Mouse (Mus musculus) megakaryocyte, embryonic 14.5 days (primary cell): Measurements from ENCODE around the gene Ctdspl. TPM values are rescaled to one million over a fixed set of nuclear protein-coding genes. Genes with fewer than 3 reads are reported as not detected.
A peak's percentile ranks its signal among the peaks of the same experiment; 100 is the strongest.

Source experiments
- H3K27me3 ChIP-seq: replicated peaks from 2 replicates; pipeline ENCODE3; 2012; ENCODE audit warnings: inconsistent platforms
- H3K36me3 ChIP-seq: replicated peaks from 2 replicates; pipeline ENCODE3; 2012; ENCODE audit warnings: low read length, inconsistent platforms, mixed read lengths
- H3K4me1 ChIP-seq: 2 replicates; pipeline ENCODE4 v1.6.1; 2012; ENCODE audit warnings: inconsistent platforms
- H3K4me3 ChIP-seq: replicated peaks from 2 replicates; pipeline ENCODE3; 2012; ENCODE audit warnings: moderate library complexity, mild to moderate bottlenecking, inconsistent platforms
- H3K9me3 ChIP-seq: 2 replicates; pipeline ENCODE4 v1.6.1; 2012; ENCODE audit warnings: inconsistent platforms
- FLI1 ChIP-seq: IDR thresholded peaks from 2 replicates; pipeline ENCODE4 v1.6.1; 2012; ENCODE audit warnings: low read length, inconsistent platforms, mixed read lengths
- GATA1 ChIP-seq: IDR thresholded peaks from 3 replicates; pipeline ENCODE4 v1.6.1; 2012; ENCODE audit warnings: mixed read lengths, low read length, inconsistent platforms, borderline replicate concordance
- polyA plus RNA-seq: library from polyadenylated mRNA; stranded (reverse); fragments of >175 nt; gene quantifications from 2 replicates; pipeline ENCODE4 v1.2.3, GENCODE M21; 2012; ENCODE audit warnings: low replicate concordance; ENCODE audit not compliant: insufficient read depth

The Ctdspl gene
- 4.2 and 6.0 TPM in 2 replicates for polyA plus RNA-seq

DNA sequence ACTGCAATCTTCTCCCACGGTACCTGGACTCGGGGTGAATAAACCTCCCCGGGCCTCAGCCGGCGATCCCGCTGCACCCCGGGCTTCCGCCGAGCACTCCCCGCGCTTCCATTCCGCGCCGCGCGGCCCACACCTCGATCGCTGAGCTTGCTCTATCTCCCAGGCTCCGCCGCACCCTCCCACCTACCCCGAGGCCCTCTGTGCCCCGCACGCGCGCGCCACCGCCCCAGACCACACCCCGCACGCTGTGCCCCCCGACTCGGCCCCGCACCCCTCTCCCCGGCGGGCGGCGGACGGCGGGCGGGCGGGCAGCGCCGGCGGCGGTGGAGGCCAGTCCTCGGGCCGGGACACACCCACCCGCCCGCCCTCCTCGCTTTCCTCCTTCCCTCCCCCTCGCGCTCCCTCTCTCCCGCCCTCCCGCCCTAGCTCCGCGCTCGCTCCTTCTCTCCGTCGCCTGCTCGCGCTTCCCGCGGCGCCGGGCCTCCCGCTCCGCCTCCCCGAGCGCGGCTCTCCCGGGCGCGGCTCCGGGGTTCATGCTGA is at the start of gene Ctdspl:
Gene Ctdspl (plus strand): TSS at position 343 of the 540 bp plus-strand sequence.
- TF ChIP-seq GATA1 (no peak), FLI1 (no peak)
- H3K4me1 ChIP-seq = peaks cover 72% of the 10 kb centered on the region
- H3K4me3 ChIP-seq = peak within 1 kb of the TSS; percentile 100
- no peaks in the 10 kb centered on the region for H3K9me3 ChIP-seq
- peaks cover 33% of the 10 kb centered on the region for H3K36me3 ChIP-seq
- peaks cover 10% of the 10 kb centered on the region for H3K27me3 ChIP-seq

DNA sequence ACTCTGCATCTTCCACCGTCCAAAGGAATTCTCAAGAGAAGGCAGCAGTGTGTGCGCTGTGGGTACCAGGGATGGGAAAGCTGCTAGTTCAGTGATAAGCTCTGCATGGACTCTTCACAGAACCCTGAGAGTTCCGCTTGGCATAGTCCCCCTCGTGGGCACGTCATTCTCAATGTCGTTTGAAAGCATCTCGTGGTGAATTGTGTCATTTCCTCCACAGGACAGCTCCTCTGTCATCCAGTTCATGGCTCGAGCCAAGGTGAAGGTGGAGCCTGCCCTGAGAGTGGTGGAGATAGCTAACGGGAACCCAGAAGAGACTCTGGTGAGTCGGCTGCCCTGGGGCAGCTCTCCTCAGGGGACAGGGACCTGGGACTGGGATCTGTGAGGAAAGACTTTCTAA is 49.4 kb upstream of the Ctdspl start:
- Histone ChIP-seq H3K4me1 (peaks cover 18% of the 10 kb centered on the region), H3K4me3 (no peak overlapping the region), H3K36me3 (no peaks in the 10 kb centered on the region), H3K27me3 (peaks cover 20% of the 10 kb centered on the region), H3K9me3 (0 out of 2 replicates have a peak, but pooled peaks cover 3% of the 10 kb centered on the region)
- TF ChIP-seq GATA1 (no peak), FLI1 (no peak)

DNA sequence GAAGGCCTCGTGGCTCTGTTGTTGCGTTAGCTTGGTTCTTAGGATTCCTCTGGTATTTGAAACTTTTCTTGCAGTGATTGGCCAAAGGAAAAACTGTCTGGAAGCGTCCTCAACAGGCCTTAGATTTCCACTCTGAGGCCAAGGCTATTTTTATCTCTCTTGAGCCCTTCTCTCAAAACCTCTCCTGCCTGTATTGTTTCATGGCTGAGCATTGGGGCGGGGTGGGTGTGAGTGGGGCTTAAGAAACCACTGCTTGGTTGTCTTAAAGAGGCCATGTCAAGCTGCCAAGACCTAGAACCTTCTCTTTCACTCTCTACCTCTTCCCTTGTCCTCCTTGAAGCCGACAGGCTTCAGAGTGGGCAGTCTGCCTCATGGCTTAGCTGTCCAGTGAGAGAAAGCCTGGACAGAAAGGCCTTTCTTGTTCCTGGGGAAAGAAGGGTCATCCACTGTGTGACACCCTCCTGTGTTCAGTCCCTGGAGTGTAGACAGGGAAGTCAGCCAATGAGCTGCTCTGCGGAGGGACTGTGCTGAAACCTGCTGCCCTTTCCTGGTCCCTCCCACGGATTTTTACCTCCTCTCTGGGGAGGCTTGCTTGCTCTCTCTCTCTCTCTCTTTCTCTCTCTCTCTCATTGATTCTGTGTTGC is 48.8 kb upstream of the Ctdspl start:
- no peak overlapping the region for H3K4me3 ChIP-seq
- TF ChIP-seq GATA1 (no peak), FLI1 (no peak)
- H3K9me3 ChIP-seq = 0 out of 2 replicates have a peak, but pooled peaks cover 3% of the 10 kb centered on the region
- no peaks in the 10 kb centered on the region for H3K36me3 ChIP-seq
- peaks cover 18% of the 10 kb centered on the region for H3K4me1 ChIP-seq
- H3K27me3 ChIP-seq = peaks cover 21% of the 10 kb centered on the region

DNA sequence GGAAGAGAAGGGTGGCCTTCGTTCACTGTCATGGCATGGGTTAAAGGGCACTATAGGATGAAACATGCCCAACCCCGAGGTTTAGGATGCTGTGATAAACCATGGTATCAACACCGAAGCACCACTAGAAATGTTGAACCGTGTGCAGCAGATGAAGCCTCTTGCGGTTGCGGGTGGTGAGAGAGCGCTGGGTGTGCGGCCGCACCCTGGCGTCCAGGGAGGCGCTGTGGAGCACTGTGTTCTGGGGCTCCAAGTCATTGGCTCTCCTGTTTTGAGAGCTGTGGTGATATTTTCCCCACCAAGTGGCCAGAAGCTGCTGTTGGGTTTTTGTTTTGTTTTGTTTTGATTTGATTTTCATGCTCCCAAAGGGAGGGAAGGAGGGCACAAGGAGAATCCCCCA is 47.7 kb upstream of the Ctdspl start:
- peaks cover 21% of the 10 kb centered on the region for H3K27me3 ChIP-seq
- 0 out of 2 replicates have a peak, but pooled peaks cover under 1% of the 10 kb centered on the region for H3K9me3 ChIP-seq
- no peak overlapping the region for H3K4me3 ChIP-seq
- H3K36me3 ChIP-seq = no peaks in the 10 kb centered on the region
- no peak for TF ChIP-seq GATA1
- no peak for TF ChIP-seq FLI1
- H3K4me1 ChIP-seq = peaks cover 18% of the 10 kb centered on the region

DNA sequence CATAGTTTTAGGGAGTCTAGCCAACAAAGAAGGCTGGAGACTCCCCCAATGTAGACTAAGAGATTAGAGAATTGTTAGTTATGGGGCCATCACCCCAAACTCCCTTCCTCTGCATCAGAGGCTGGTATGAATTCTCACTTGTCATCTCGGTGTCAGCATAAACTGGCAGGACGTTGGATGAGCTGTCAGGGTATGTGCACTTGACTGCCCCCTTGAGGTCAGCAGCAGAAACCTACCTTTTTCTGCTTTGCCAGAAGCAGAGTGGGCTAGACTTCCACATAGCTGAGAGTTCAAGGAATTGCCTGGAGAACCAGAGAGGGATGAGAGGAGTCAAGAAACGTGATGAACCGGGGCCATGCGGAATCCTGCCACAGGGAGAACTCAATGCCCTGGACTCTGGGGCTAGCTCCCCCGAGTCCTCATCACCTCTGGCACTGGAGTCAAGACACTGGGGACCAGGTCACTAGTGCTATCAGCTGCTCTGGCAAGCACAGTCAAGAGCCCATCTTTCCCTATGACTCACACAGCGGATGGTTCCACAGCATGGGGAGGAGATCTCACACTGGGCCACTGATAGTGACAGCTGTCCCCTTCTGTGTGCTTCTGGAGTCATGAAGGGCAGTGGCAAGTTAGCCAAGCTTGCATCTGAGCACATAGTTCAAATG is 44.8 kb upstream of the Ctdspl start:
- TF ChIP-seq FLI1 = no peak
- TF ChIP-seq GATA1 = no peak
- Histone ChIP-seq H3K4me3 (no peak overlapping the region), H3K4me1 (peaks cover 17% of the 10 kb centered on the region), H3K36me3 (no peaks in the 10 kb centered on the region), H3K27me3 (peaks cover 19% of the 10 kb centered on the region), H3K9me3 (no peaks in the 10 kb centered on the region)

DNA sequence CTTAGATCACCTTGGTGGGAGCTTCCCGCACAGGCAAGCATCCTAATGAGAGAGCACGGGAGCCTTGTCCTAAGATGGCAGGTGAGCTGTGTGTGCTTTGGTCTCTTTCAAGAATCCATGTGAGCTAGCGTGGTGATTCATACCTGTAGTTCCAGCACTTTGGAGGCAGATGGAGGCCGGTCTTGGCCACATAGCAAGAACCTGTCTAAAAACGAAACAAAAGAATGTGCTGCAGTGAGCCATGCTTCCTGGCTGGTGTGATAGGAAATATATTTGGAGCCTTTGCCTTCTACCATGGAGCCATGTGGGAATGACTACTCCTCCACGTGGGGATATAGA is 44.3 kb upstream of the Ctdspl start:
- Histone ChIP-seq H3K36me3 (no peaks in the 10 kb centered on the region), H3K9me3 (peaks cover under 1% of the 10 kb centered on the region), H3K4me3 (no peak overlapping the region), H3K4me1 (peaks cover 12% of the 10 kb centered on the region), H3K27me3 (peaks cover 18% of the 10 kb centered on the region)
- no peak for TF ChIP-seq FLI1
- no peak for TF ChIP-seq GATA1

DNA sequence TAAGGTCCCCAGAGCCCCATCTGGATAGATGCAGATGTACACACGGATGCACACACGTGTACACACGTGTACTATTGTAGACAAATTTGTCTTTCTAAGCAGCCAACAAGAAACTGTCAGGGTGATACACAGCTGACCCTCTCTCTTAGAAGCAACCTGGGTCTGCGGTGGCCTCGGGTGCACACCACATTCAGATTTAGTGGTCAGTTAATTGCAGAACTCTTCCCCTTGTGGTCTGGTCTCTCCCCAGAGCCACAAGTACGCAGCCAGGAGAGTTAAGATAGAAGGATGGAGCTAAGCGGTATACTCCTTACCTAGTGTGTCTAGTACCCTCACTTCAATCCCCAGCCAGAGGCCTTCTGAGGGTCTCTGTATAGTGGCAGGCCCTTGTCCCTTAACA is 43.1 kb upstream of the Ctdspl start:
- no peaks in the 10 kb centered on the region for H3K36me3 ChIP-seq
- H3K4me3 ChIP-seq = no peak overlapping the region
- H3K9me3 ChIP-seq = peaks cover 5% of the 10 kb centered on the region
- TF ChIP-seq FLI1 = no peak
- no peak for TF ChIP-seq GATA1
- peaks cover 13% of the 10 kb centered on the region for H3K27me3 ChIP-seq
- peaks cover 14% of the 10 kb centered on the region; the same call in 1 of the 2 replicates for H3K4me1 ChIP-seq

DNA sequence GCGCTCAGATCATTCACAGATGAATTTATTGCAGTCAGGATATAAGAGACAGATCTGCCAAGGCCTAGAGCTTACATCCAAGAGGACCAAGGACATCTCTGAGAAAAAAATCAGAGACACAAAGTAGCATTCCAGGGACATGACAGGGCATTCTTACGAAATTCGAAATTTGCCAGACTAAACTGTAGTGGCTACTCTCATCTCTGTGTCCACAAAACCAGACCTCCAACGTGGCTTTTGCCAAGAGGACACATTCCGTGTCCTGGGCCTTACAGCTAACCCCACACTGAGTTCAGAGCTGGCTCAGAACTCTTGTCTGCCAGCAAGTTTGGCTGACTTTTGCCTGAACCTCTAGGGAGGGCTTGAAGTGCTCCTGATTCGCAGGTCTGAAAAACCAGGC is 40.5 kb upstream of the Ctdspl start:
- Histone ChIP-seq H3K27me3 (peaks cover 14% of the 10 kb centered on the region), H3K4me3 (no peak overlapping the region), H3K4me1 (peaks cover 19% of the 10 kb centered on the region; the same call in 1 of the 2 replicates), H3K9me3 (peaks cover 5% of the 10 kb centered on the region), H3K36me3 (no peaks in the 10 kb centered on the region)
- no peak for TF ChIP-seq GATA1
- TF ChIP-seq FLI1 = no peak

DNA sequence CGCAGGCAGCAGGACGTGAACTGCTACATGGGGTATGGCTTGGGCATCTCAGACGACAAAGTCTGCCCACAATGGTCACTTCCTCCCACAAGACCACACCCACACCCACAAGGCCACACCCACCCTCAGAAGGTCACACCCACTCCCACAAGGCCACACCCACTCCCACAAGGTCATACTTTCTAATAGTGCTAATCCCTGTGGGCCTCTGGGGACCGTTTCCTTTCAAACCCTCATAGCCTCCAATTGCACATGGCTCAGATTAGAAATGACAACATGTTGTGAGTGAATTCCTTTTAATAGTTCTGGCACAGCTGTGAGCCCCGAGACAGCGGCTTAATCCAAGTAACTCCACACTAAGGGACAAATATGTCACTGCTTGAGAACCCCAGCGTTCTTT is 39.1 kb upstream of the Ctdspl start:
- Histone ChIP-seq H3K27me3 (peaks cover 9% of the 10 kb centered on the region), H3K4me1 (peaks cover 12% of the 10 kb centered on the region; the same call in 1 of the 2 replicates), H3K9me3 (peaks cover 5% of the 10 kb centered on the region), H3K4me3 (no peak overlapping the region), H3K36me3 (no peaks in the 10 kb centered on the region)
- TF ChIP-seq FLI1 = no peak
- TF ChIP-seq GATA1 = no peak

DNA sequence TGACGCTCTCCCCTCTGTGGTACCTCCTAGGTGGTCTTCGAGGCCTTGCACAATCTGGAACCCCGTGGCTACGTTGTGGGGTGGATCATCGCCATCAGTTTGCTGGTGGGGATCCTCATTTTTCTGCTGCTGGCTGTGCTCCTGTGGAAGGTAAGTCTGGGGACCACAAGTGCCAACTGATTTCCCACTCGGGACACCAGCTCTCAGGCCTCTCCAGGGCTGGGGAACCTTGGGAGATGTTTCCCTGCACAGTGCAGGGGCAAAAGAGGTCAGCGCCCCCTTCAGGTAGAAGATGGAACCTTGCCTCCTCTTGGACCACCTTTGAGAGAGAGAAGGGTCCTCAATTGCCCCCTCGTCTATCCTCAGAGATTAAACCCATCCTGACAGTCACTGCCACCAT is 38.5 kb upstream of the Ctdspl start:
- Histone ChIP-seq H3K36me3 (no peaks in the 10 kb centered on the region), H3K4me3 (no peak overlapping the region), H3K4me1 (peaks cover 12% of the 10 kb centered on the region; the same call in 1 of the 2 replicates), H3K27me3 (peaks cover 9% of the 10 kb centered on the region), H3K9me3 (peaks cover 5% of the 10 kb centered on the region)
- TF ChIP-seq FLI1 (no peak), GATA1 (no peak)
